Mouse (Mus musculus) heart, adult 2 months (tissue): ENCODE measurements at regions not wholly inside any gene's neighbourhood (a gene's known extent, or its start where the extent isn't known, plus 50 kb on each side); places are given as distances from the start of the nearest gene placed in this dataset.

Experiments
- DNase-seq, 2 experiments: peaks; one replicate each; pipeline ENCODE4 v3.0.0; 2021
- H3K27ac ChIP-seq: fragments of 200-600 bp; 2 replicates; pipeline ENCODE4 v1.8.1; 2022
- H3K27me3 ChIP-seq: fragments of 200-500 bp; 2 replicates; pipeline ENCODE4 v1.6.1; 2012; ENCODE audit warnings: mild to moderate bottlenecking, low read length, inconsistent platforms, mixed read lengths; ENCODE audit not compliant: control insufficient read depth, insufficient read depth
- H3K36me3 ChIP-seq: fragments of 200-500 bp; 2 replicates; pipeline ENCODE4 v1.6.1; 2012; ENCODE audit warnings: low read length, inconsistent platforms; ENCODE audit not compliant: control insufficient read depth, insufficient read depth
- H3K4me1 ChIP-seq: fragments of 200-500 bp; 2 replicates; pipeline ENCODE4 v1.6.1; 2011; ENCODE audit warnings: low read length; ENCODE audit not compliant: control insufficient read depth, insufficient read depth
- H3K4me3 ChIP-seq: fragments of 200-600 bp; 2 replicates; pipeline ENCODE4 v1.8.1; 2022
- H3K79me2 ChIP-seq: fragments of 200-500 bp; replicated peaks from 2 replicates; pipeline ENCODE4 v1.6.1; 2012; ENCODE audit warnings: mild to moderate bottlenecking, inconsistent platforms, low read length, moderate library complexity, mixed read lengths; ENCODE audit not compliant: control insufficient read depth, insufficient read depth
- H3K9ac ChIP-seq: fragments of 200-500 bp; 2 replicates; pipeline ENCODE4 v1.6.1; 2012; ENCODE audit warnings: low read depth, mild to moderate bottlenecking, control low read depth, inconsistent platforms, low read length, mixed read lengths
- CTCF ChIP-seq: fragments of 200-600 bp; IDR thresholded peaks from 2 replicates; pipeline ENCODE4 v1.8.1; 2022; ENCODE audit warnings: antibody characterized with exemption, mild to moderate bottlenecking, moderate library complexity
- EP300 ChIP-seq: fragments of 200-500 bp; IDR thresholded peaks from 2 replicates; pipeline ENCODE4 v1.6.1; 2011; ENCODE audit warnings: low read depth, low read length, control low read depth; ENCODE audit not compliant: insufficient read depth
- POLR2A ChIP-seq: fragments of 200-500 bp; IDR thresholded peaks from 2 replicates; pipeline ENCODE4 v1.6.1; 2011; ENCODE audit warnings: mild to moderate bottlenecking, low read depth, low read length, control low read depth; ENCODE audit not compliant: insufficient read depth
- WGBS: fragments of 180-500 bp; shearing (Covaris S2); methylation state at CpG from one replicate; pipeline ENCODE4 v1.1.7; 2018; 5-methylcytosine and 5-hydroxymethylcytosine counted together
- intact Hi-C: fragments of 180-260 bp; cut with DNase I; formaldehyde crosslinking; loops from one replicate; pipeline ENCODE4 v1.15.1; 2025

DNA sequence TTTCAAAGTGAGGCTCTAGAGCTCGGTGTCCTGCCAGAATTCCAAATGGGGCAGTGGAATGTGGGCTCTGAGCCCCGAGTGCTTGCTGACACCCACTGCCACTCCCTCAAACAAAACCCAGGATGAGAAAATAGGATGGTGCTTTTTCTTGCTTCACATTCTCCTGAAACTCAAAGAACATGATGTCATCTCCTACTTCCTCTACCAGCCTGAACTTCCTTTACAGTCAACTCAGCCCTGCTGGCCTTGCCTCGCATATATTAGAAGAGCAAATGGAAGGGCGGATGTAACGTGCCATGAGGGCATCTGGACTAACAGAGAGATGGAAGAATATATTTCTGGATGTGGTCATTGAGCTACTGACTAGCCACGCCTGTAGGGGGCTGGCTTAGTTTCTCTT, 309.6 kb downstream of the Rbm26 start:
- H3K4me1 ChIP-seq, result no peaks in the 10 kb centered on the region
- H3K9ac ChIP-seq, result no peak overlapping the region
- no peaks in the 10 kb centered on the region for H3K27me3 ChIP-seq
- no peaks in the 10 kb centered on the region for H3K79me2 ChIP-seq
- no peaks in the 10 kb centered on the region for H3K36me3 ChIP-seq
- 47% methylated on average over 6 of the region's 6 CpGs for WGBS
- no peak overlapping the region for H3K27ac ChIP-seq
- DNase-seq, result no peak
- intact Hi-C loops, result no loop called here
- TF ChIP-seq CTCF (no peak), EP300 (no peak), POLR2A (no peak)
- H3K4me3 ChIP-seq, result no peak overlapping the region

DNA sequence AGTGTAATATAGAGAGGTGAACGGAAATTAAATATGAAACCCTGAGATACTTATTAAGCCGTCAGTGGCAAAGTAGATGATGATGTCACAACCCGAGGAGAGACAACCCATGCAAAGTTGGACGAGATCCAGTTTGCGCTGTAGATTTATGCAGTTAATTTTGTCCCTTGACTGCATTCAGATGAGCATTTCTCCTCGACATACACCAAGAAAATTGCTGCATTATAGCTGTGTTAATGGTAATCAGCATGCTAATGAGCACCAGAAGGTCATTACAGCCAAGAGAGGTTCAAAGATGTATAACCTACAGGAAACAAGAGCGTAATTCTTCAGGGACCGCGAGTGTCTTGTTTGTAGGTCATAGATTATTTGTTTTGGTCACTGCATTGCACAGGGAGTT, 313.2 kb downstream of the Rbm26 start:
- DNase-seq, result no peak
- H3K36me3 ChIP-seq, result no peaks in the 10 kb centered on the region
- no peak overlapping the region for H3K27ac ChIP-seq
- H3K9ac ChIP-seq, result no peak overlapping the region
- TF ChIP-seq CTCF (no peak), EP300 (no peak), POLR2A (no peak)
- H3K4me1 ChIP-seq, result no peaks in the 10 kb centered on the region
- no peaks in the 10 kb centered on the region for H3K27me3 ChIP-seq
- WGBS, result 78% methylated on average over 9 of the region's 9 CpGs
- intact Hi-C loops, result no loop called here
- H3K79me2 ChIP-seq, result no peaks in the 10 kb centered on the region
- H3K4me3 ChIP-seq, result no peak overlapping the region

GRCm38 (mm10) chr14:104855913-104856312, 321.2 kb downstream of the Rbm26 start:
- H3K4me1 ChIP-seq, result no peaks in the 10 kb centered on the region
- intact Hi-C loops, result no loop called here

DNA sequence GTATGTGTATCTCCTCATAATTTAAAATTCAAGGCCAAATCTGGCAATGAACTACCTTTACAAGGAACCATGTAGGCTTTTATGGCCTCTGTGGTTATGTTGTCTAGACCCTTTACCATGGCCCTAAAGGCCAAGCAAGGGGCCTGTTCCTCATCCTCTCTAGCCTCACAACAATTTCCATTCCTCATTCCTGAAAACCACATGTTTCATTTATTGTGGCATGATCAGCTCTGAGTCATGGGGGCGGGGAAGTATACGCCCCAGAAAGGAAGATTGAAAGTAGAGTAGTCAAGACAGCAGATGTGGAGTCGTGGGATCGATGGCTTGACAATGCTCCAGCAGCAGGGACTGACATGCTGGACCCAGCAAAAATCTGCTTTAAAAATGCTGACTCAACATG, 326.8 kb upstream of the Rnf219 start:
- WGBS, result 79% methylated on average over 4 of the region's 4 CpGs
- TF ChIP-seq POLR2A (no peak), EP300 (no peak), CTCF (no peak)
- H3K27me3 ChIP-seq, result no peaks in the 10 kb centered on the region
- no peak overlapping the region for H3K4me3 ChIP-seq
- H3K79me2 ChIP-seq, result no peaks in the 10 kb centered on the region
- H3K36me3 ChIP-seq, result no peaks in the 10 kb centered on the region
- DNase-seq, result no peak
- H3K4me1 ChIP-seq, result no peaks in the 10 kb centered on the region
- intact Hi-C loops, result no loop called here
- H3K27ac ChIP-seq, result no peak overlapping the region
- H3K9ac ChIP-seq, result no peak overlapping the region

More at GRCm38 (mm10) chr14:104855913-104856312, 321.2 kb downstream of the Rbm26 start:
- no peak overlapping the region for H3K4me3 ChIP-seq
- no peaks in the 10 kb centered on the region for H3K36me3 ChIP-seq
- 50% methylated on average over 1 of the region's 1 CpGs for WGBS
- H3K27me3 ChIP-seq, result no peaks in the 10 kb centered on the region
- TF ChIP-seq CTCF, result no peak
- TF ChIP-seq POLR2A, result no peak
- TF ChIP-seq EP300, result no peak
- no peaks in the 10 kb centered on the region for H3K79me2 ChIP-seq
- H3K9ac ChIP-seq, result no peak overlapping the region
- DNase-seq, result no peak
- H3K27ac ChIP-seq, result no peak overlapping the region

GRCm38 (mm10) chr14:104827404-104827803, 305.0 kb upstream of the Rnf219 start:
- Histone ChIP-seq H3K27me3 (no peaks in the 10 kb centered on the region), H3K79me2 (no peaks in the 10 kb centered on the region), H3K9ac (no peak overlapping the region), H3K4me3 (no peak overlapping the region), H3K27ac (no peak overlapping the region), H3K36me3 (no peaks in the 10 kb centered on the region), H3K4me1 (no peaks in the 10 kb centered on the region)
- TF ChIP-seq EP300, result no peak
- no peak for TF ChIP-seq CTCF
- no peak for TF ChIP-seq POLR2A
- 77% methylated on average over 4 of the region's 4 CpGs for WGBS
- intact Hi-C loops, result no loop called here
- no peak for DNase-seq

GRCm38 (mm10) chr14:104824926-104825325, 302.5 kb upstream of the Rnf219 start:
- DNase-seq, result no peak
- Histone ChIP-seq H3K79me2 (no peaks in the 10 kb centered on the region), H3K4me1 (no peaks in the 10 kb centered on the region), H3K27ac (no peak overlapping the region), H3K27me3 (no peaks in the 10 kb centered on the region), H3K9ac (no peak overlapping the region), H3K4me3 (no peak overlapping the region), H3K36me3 (no peaks in the 10 kb centered on the region)
- TF ChIP-seq EP300 (no peak), CTCF (0 out of 2 replicates have a peak, but pooled peaks have one; percentile 9)
- WGBS, result 49% methylated on average over 1 of the region's 1 CpGs
- intact Hi-C loops, result no loop called here

- H3K4me3 ChIP-seq, result no peak overlapping the region
- intact Hi-C loops, result no loop called here
- H3K27me3 ChIP-seq, result no peaks in the 10 kb centered on the region
These were observed 301.8 kb upstream of the Rnf219 start for GRCm38 (mm10) chr14:104824224-104824623.

More at GRCm38 (mm10) chr14:104824224-104824623, 301.8 kb upstream of the Rnf219 start:
- no peak overlapping the region for H3K27ac ChIP-seq
- 54% methylated on average over 1 of the region's 1 CpGs for WGBS
- H3K36me3 ChIP-seq, result no peaks in the 10 kb centered on the region
- H3K9ac ChIP-seq, result no peak overlapping the region
- no peaks in the 10 kb centered on the region for H3K79me2 ChIP-seq
- TF ChIP-seq POLR2A, result no peak
- TF ChIP-seq EP300, result no peak
- TF ChIP-seq CTCF, result no peak
- H3K4me1 ChIP-seq, result no peaks in the 10 kb centered on the region
- DNase-seq, result no peak
